8 mouse cellular contexts compared by ENCODE assay signal in genomic region chr8:72380656-72381055, GRCm38 (mm10).
"Had no signal": no experiment of that assay in that cellular context is flagged by ENCODE, and none has a peak within 500 bp of the region (broad histone marks: within the 10 kb centered on the region; RNA-seq: fewer than 3 reads in every experiment).

No protein-coding gene starts in this region.

- DNase-seq: kidney, adult 9 months; kidney, postnatal 4 days; lung, adult 2 months; lung, postnatal 36 days; right cerebral cortex, postnatal 4 days; spleen, adult 18-20 months; thymus, adult 18-20 months; thymus, postnatal 14 days had no signal
